Mouse (Mus musculus) right cerebral cortex, postnatal 14 days (tissue): ENCODE results near the gene Acvr1b.

Experiments used
- DNase-seq: peaks from one replicate; pipeline ENCODE4 v3.0.0; 2022

Acvr1b gene

DNA sequence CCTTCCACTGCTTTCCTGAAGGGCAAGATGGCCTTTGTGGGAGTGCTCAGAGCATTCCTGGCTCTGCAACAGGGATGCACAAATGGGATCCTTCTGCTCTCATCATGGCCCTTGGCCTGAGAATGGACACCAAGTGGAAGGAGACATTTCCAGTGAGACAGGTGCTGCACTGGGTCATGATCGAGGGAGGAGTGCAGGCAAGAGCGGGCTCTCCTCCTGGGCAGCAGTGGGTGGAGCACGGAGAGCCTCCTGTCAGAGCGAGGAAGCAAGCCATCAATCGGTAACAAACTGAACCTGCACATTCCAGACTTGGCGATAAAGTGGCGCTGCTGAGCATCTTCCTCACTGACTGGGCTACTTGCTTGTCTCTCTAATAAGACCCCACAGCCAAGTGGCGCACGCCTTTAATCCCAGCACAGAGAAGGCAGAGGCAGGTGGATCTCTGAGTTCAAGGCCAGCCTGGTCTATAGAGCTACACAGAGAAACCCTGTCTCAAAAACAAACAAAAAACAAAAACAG is 27.0 kb downstream of the Acvr1b start:
- no peak for DNase-seq

- DNase-seq, result no peak
These were observed 27.5 kb downstream of the Acvr1b start for GRCm38 (mm10) chr15:101201414-101201813.

GRCm38 (mm10) chr15:101203673-101204072 is 29.8 kb downstream of the Acvr1b start:
- no peak for DNase-seq

- no peak for DNase-seq
These were observed 30.9 kb downstream of the Acvr1b start for GRCm38 (mm10) chr15:101204781-101205180.

GRCm38 (mm10) chr15:101210228-101210627 is 36.4 kb downstream of the Acvr1b start:
- DNase-seq, result peak; percentile 64

DNA sequence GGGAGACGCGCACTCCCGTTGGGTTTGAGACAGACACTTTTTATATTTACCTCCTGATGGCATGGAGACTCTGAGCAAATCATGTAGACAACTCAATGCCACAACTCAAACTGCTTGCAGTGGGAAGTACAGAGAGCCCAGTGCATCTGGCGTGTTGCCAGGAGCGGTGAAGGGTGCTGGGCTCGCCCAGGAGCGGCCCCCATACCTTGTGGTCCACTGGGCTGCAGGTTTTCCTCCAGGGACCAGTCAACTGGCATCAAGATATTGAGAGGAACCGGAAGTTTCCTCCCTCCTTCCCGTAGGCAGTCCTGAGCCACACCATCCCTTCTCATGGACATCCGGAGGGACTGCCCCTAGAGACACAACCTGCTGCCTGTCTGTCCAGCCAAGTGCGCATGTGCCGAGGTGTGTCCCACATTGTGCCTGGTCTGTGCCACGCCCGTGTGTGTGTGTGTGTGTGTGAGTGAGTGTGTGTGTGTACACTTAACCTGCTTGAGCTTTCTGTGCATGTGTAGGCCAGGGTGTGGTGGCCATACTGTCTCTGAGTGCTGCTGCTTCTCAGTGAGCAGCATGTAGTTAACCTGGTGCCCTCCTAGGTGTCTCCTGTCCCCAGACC is 37.2 kb downstream of the Acvr1b start:
- DNase-seq, result no peak

GRCm38 (mm10) chr15:101212435-101212834 is 38.6 kb downstream of the Acvr1b start:
- no peak for DNase-seq

DNA sequence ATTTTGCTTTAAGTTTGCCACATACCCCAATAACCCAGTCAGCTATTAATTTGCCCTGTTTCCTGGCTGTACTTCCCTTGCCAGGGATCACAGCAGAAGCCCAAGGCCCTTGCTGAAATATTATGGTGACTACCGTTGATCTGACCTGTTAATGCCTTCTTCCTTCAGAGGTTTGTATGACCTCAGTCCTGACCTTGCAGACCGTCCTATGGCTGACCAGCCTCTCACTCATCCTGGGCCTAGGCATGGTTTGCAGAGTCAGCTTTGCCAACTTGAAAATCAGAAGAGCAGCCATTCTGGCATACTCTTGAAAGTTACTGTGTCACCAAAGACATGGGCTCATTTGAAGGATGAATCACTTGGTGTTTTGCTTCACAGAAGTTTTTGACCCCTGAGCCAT is 41.3 kb downstream of the Acvr1b start:
- no peak for DNase-seq

DNA sequence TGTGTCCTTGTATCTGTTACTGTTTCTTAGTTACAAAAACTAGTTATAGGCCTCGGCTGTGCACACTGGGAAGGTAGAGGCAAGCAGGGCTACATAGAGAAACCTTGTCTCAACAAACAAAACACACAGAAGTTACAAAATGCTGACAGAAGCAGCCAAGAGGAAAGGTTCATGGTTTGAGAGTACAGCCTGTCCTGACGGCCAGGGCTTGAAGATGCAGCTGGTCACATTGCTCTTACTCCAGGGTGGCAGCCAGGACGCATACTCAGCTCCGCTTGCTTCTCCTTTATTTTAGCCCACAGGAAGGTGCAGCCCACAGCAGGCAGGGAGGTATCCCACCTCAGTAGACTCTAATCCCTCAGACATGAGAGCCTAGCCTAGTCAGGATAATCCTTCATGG is 42.2 kb downstream of the Acvr1b start:
- DNase-seq, result no peak

- DNase-seq, result no peak
These were observed 47.0 kb downstream of the Acvr1b start for GRCm38 (mm10) chr15:101220905-101221297.

DNA sequence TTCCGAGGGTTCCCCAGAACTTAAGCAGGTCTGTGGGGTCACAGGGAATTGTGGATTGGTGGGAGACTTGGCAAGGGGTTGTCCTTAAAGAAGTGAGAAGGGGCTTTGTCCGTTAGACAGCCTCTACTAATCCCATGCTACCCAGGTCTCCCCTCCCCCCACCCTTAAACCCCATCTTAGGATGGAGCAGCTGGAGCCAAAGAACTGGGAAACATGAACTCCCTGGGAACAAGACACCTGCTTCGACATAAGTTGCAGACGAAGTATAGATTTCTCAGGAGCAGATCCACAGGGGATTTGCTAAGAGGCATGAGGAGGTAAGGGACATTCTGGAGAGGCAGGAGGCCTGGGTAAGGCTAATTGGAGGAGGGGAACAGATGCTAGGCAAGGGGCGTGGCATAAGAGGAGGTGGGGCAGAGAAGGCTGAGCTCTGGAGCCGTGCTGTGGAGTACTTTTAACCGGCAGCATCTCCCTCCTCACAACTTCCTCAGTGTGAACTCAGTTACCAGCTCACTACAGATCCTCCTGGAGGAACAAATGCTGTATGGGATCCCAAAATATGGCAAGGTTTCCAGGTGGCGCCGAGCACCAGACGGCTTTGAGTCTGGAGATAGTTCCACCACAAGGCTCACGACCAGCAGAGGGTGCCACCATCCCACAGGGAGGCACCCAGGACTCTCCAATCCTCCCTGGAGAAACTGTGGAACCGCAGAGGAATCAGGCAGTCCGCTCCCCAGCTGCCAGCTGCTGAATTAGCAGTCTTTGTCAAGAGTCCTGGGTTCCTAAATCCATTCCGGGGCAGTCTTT is 47.6 kb downstream of the Acvr1b start:
- DNase-seq, result peak; percentile 96

DNA sequence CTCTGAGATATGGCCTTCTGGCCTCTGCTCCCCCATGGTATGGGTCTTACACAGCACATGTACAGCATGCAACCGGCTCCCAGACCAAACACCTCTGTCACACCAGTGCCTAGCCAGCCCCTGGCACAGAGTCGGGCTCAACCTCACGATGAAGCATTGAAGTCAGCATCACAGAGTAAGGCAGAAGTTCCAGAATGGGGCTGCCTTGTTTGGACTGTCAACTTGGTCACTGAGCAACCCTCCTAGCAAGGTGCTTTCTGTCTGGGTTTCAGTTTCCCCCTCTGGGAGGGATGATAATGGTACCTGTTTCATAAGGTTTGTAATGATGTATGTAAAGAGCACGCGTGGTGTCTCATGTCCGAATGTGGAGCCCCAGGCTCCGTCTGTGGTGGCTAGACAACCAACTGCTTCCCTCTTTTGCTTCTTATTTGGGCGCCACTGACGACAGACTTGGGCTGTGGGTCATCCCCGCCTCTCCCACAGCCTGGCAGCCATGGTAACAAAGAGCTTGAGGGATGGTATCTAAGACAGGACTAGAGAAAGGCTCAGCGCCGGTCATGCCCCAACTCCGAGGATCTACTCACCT is 49.1 kb downstream of the Acvr1b start:
- DNase-seq, result no peak

GRCm38 (mm10) chr15:101223596-101223995 is 49.7 kb downstream of the Acvr1b start:
- DNase-seq, result no peak

- peak; percentile 87 for DNase-seq
These were observed 50.4 kb downstream of the Acvr1b start, which contains the start of gene Grasp for GRCm38 (mm10) chr15:101224006-101224906. Gene Grasp, plus strand, starts transcription at chr15:101224188.

DNA sequence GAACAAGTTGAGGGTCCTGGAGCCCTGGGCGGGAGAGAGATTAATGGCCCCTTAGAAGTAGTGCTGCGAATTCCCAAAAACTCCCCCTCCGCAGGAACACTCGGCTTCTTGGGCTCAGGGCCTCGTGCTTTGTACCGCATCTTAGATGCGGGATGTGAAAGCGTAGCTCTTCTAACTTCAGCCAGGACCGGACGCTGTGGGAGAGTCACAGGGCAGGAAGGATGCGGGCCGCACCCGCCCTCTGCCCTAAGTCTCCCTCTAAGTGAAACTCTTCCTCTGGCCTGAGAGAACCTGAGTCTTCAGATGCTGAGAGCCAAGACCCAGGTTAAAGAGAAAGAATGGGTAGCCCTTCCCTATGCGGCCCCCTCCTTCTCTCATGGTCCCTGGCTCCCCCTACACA is 51.1 kb downstream of the Acvr1b start:
- DNase-seq, result no peak

DNA sequence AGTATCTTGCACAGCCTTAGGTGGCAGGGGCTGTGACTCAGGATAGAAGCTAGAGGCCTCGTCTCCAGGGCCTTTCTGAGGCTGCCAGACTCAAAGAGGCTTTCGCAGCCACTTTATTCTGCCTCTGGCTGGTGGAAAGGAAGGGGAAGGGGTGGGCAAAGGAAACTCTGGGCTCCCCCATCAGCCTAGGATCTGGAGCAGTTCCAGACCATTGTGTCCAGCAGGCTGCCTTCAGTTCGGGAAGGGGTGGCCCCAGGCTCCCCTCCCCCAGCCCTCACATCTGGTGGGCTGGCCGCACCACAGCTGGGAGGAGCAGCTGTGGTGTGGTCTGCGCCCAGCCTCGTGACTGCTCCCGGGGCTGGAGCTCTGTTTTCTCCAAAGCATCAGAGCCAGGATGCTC is 54.1 kb downstream of the Acvr1b start:
- no peak for DNase-seq

DNA sequence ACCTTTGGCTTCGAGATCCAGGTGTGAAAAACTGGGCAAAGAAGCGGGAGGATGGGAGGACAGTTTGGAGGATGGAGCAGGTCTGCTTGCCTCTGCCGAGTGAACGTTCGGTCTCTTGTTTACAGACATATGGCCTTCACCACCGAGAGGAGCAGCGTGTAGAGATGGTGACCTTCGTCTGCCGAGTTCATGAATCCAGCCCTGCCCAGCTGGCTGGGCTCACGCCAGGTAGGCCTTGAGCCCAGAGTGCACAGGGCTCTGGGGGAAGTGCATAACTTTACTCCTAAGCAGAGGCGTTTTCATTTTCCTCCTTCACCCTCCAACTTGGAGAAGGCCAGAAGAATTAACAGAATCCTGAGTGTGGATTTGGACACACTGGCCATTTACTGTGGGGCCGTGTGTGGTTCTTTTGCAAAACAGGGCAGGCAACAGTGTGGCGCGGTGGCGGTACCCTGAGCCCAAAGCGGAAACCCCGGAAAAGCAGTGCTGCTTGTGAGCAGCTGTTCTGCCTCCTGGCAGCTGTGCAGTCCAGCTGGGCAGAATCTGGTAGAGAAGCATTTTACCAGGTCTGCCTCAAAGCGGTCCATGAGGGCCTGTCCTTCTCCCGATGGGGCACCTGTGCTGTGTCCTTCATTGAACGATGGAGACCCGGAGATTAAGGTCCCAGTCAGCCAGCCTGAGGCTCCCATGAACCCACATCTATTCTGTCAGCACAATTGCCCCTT is 55.2 kb downstream of the Acvr1b start:
- no peak for DNase-seq

- DNase-seq, result no peak
These were observed 56.6 kb downstream of the Acvr1b start for GRCm38 (mm10) chr15:101230503-101230902.

DNA sequence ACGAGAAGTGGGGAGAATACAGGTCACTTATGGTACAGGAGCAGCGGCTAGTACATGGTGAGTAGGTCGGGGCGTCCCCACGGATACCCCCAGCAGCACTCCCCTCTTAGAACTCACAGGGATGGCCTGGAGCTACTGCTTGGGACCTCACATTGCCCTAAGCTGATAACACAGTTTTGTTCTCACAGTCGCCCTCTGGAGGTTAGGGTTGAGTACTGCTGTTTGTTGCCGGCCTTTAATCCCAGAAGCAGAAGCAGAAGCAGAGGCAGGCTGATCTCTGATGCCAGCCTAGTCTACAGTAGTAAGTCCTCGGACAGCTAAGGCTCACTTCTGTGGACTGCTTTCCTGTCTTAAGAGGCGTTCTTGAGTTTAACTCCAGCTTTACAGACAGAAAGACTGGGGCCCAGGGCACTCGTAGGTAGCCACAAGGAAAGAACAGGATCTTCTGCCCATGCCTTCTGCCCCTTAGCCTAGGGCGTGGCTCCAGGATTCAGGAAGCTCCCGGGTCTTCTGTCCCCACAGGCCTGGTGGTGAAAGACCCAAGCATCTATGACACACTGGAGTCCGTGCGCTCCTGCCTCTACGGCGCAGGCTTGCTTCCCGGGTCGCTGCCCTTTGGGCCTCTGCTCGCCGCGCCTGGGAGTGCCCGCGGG is 57.3 kb downstream of the Acvr1b start:
- no peak for DNase-seq

- DNase-seq, result no peak
These were observed 57.8 kb downstream of the Acvr1b start for GRCm38 (mm10) chr15:101231648-101232180.

DNA sequence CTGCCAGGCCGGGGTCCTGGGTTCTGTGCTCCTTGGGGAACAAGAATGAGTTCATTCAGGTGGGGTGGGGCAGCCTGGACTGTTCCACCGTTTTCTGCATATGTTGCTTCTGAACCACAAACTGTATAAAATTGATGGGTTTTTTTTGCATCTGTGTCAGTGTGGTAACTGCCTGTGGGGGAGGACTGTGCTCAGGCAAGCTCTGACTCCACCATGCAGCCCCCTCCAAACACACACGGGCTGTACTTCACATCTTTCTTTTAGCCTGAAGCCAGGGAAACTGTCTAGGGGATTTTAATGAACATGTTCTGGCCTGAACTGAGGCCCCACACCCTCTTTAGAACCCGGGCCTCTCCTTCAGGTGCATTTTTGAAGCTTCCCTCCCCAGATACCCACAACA is 58.7 kb downstream of the Acvr1b start:
- no peak for DNase-seq
